Mouse (Mus musculus) urinary bladder, postnatal 36 days (tissue): ENCODE results near the gene Cables2.

Experiments
- DNase-seq, 2 experiments: peaks; one replicate each; pipeline ENCODE4 v3.0.0; 2022; ENCODE audit warnings: low spot score in 2 of 2, mixed read lengths in 1 of 2

Cables2 gene

DNA sequence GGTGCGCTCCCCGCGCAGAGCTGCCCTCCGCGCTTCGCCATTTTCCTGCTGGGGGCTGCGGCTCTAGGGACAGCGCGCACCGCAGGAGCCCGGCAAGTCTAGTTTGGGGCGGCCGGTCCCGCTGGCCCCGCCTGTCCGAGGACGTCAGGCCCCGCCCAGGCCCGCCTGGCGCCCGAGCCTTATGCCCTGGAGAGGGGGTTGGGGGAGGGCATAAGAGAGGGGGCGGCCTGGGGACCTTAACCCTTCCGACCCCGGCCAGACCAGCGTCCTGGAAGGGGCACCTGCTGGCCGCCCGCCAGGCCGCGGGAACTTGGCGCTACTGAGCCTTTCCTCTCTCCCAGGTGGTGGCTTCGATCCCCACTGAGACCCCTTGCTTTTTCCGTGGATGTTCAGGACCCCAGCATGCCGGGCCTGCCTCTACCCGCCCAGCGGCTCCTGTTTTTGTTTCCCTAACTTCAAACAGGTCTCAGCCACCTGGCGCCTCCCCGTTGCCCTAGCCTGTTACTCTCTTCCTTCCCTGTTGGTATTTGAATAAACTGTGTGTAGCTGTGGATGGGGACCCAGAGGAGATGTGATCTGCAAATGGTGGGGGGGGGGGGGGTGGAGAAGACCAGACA lies 47.4 kb downstream of the Cables2 start, which contains the start of gene Lama5:
Gene Lama5, minus strand, starts transcription at position 98 of the 617 bp plus-strand sequence.
- peak; percentile 75 to 80 for DNase-seq

DNA sequence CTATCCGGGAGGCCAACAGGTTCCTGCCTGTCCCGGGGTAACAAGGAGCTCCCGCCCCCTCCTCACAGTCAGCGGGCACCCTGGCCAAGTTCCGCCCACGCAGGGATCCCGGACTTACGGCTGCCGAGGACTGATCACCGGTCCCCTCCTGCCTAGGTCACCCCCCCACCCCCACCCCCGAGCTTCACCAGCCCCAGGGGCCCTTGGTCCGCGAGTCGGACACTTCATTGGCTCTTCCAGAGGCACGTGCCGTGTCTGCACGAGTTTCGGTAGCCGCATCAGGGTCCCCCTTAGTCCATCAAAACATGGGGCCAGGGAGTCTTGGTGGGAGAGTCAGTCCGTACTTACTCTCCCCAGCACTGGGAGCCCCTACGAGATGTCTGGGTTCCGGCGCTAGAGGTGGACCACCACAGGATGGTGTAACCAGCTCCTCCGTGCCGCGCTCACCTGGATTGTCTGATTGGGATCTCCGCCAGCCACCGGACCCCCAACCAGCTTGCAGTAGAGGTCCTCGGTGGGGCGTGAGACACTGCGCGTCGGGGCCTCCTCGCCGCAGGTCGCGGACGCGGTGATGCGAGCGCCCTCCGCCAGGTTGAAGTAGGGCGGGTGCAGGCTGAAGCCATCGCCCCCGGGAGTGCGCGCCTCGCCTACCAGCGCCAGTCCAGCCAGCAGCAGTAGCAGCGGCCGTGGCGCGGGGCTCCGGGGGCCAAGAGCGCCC lies 48.1 kb downstream of the Cables2 start:
- no peak for DNase-seq

DNA sequence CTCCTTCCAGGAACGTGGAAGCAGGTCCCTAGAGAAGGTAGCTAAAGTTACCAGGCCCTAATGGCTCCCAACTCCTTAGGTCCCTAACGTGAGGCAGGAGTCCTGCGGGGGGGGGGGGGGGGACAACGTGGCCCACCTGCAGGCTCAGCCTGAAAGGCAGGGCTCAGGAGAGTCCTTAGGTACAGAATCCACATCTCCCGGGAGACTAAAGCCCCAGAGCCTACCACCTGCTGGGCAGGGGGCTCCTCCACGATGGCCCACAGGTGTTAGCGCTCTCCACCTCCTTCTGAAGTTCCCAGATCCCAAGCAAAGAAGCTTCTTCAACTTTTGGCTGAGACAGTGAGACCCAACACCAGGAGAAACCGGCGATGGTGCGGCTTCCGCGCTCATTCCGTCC lies 48.7 kb downstream of the Cables2 start:
- no peak for DNase-seq

DNA sequence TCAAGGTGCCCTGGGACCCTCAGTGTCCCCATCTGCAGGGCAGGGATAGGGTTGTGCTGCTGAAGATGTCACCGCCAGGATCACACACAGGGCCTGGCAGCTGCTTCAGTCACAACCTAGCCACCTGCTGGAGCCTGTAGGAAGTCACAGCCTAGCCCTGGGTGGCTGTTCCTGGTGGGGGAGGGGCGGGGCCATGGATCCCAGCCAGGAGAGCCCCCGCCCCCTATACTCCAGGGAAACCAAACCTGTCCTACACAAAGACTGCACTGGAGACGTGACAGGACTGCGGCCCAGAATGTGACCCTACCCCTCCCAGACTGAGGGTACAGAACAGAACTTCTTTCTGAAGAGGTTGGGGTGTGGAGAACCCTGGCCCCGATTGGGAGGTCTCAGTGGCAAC lies 51.0 kb downstream of the Cables2 start:
- no peak for DNase-seq

DNA sequence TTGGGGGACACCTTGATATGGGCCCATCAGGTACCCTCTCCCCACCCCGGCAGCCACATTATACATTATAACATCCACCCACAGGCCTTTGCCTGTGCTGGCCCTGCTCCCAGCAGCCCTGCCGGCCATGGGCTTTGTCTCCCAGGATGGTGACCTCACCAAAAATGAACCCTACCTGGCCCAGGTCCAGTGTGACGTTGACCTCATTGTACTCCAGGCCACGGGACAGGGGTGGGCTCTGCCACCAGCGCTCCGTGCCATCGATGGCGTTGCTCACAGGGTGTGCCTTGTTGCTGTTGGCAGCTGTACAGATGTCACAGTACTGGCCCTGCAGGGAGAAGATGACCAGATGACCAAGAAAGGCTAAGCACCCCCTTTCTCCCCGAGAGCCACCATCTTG lies 52.2 kb downstream of the Cables2 start:
- no peak for DNase-seq

DNA sequence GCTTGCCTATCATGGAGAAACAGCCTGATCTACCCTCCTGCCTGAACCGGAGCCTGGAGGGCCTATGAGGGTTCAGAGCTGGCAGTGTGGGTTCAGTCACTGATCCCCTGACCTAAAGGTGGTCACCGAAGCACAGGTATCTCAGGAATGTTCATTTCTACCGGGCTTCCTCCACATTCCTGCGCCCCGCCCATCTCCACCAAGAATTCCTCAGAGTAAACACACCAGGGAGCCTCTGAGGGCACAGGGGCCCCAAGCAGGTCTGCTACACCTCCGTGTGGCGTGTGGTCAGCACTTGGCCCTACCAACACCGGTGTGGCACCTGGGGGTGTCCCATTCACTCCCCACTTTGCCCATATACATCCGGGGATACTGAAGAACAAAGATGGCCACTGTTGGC lies 53.1 kb downstream of the Cables2 start:
- DNase-seq: no peak

DNA sequence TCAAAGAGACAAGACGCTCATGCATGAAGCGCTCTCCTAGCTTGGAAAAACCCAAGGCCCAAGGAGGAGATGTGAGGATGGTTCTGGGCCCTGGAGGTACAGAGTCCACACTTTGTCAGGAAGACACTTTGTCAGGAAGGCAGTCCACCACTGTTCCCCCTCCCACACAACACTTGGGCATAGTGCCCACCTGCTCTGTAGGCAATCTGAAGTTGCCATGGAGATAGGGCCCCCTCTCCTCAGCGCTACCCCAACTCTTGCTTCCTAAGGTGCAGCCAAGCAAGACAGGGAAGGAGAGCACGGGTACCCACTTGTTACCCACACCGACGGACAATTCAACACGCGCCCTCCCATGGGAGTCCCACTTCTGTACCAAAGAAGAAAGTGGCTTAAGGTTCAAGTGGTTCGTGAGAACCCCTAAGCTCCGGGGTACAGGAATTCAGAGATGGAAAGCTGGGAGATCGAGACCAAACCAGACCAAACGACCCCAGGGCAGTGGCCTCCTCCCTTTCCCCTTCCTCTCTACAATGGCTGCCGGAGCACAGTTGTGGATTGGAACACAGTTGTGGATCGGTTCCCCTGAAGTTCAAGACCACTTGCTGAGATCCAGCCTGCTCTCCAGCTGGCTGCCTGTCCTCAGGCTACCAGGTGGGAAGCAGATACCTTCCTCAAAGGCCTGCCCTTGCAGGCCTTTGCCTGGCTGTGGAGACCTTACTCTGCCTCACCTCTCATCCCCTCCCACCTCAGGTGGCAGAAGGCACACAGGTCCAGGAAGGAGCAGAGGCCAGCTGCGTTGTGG lies 54.0 kb downstream of the Cables2 start:
- DNase-seq: no peak

DNA sequence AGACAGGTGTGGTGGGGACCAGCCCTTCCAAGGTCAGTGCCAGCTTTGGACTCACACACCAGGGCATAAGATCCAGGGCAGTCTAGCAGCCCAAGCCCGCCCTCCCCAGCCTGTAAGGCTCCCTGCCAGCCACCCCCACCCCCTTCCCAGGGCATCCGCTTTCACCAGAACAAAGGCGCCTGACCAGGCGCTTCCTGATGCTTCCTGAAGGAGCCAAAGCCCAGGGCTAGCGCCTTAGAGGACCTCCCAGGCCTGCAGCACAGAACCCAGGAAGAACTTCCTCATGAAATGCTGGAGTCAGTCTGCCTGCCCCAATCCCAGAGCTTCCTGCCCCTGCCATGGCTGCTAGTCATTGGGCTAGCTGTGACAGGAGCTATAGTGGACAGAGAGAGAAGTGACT lies 54.6 kb downstream of the Cables2 start:
- no peak for DNase-seq

DNA sequence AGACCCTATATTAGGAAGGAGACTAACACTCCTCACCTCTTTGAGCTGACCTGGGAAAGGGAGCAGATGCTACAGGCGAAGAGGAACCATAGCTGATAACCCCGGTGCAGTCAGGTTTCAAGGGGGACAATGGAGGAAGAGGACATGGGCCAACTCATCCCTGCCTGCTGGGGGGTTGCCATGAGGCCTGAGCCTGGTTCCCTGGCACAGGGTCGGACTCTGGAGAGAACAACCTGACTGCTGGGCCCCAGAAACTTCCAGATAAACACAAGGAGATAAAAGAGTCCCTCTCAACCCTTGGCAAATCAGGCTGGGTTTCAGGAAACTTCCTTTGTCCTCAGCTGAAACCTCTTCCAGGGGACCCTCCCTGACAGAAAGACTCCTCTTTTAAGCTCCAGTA lies 55.1 kb downstream of the Cables2 start:
- DNase-seq: no peak

DNA sequence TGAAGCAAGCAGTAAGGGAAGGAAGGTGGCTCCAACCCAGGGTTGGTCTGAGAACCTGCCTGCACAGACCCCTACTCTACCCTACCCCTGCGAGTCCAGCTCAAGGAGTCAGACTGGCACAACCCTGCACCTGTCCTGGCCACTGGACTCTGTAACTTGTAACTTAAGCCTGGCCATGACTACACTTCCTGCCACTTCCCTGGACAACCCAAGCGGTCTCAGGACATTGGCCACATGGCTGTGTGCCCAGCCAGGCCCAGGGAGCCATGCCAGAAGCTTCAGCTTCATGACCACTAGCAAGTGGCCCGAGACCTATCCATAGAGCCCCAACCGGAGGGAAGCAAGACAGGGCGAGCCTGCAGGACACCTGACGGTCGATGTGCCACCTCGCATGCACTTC lies 55.7 kb downstream of the Cables2 start:
- DNase-seq: peak in 1 of 2 experiments; percentile 72

DNA sequence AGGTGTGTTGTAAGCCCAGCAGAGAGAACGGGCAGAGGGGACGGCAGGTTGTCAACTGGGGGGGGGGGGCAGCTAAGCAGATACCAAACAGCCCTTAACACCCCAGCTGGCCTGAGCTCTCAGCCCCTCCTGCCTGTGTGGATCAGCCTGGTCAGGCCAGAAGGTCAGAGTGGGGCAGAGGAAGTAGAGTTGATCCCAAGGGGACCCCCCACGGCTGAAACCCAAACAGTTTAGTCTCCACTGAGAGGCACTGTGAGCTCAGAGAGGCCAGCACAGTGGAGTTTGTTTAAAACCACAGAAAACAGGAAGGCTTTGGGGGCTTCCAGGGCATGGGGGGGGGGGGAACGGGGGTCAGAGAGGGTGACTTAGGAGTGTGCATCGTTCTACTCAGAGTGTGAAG lies 56.4 kb downstream of the Cables2 start:
- DNase-seq: no peak

DNA sequence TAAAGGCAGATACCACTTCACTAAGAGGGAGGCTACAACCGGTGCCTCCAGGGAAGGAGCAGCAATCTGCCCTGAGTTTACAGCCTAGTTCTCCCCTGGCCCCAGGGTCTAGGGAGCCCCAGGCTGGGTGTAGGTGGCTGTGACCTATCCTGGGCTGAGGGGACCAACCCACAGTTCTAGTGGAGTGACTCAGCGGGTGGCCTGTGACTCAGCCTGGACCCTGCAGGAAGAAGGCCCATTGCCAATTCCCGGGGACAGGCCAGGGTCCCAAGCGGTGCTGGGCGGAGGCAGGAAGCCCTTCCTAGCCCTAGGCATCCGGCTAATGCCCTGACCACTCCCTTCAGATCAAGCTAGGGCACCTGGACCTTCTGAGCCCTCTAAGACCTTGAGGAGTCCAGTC lies 57.3 kb downstream of the Cables2 start:
- DNase-seq: peak in 1 of 2 experiments; percentile 61

DNA sequence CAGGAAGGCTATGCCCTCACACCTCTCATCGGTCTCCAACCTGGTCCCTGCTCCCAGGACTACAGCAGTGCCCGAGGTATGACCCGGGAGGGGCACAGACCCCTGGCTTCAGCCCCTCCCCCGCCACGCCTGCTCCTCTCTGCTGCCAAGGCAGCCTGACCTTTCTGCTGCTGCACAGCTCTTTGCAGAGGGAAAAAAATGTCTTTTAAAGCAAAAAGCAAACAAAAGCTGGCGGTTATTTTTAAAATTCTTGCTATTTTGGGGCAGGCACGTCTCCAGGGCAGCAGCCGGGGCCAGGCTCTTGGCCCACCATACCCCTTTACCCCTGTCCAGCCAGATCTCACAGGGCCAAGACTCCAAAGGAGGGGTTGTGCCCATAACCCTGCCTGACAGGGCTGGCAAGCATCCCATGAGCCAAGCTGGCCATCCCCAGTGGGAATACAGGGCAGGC lies 58.3 kb downstream of the Cables2 start:
- DNase-seq: no peak

DNA sequence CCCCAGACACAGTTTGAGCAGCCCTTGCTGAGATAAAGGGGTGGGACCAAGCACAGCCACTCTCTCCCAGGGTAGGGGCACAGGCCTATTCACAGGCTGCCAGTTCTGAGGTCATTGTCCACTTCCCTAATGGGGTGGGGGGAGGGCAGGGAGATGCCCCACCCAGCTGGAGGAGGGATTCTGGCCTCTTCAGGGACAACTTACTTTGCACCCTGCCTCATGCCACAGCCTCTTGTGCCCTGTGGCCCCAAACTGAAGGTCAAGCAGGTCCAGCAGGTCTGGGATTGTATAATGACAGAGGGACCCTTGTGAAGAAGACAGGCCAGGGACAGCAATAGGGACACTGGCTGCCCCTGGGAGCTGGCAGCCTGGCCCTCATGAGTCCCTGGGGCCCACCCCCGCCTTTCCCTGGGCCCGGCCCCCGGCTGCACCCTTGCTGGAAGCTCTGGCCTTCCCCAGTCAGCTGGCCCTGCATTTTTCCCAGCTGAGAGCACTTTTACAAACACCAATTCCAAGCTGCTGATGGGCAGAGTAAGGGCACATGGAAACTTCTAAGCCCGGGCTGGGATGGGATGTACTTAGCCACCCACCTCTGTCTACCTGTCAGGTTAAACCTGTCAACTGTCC lies 58.8 kb downstream of the Cables2 start:
- no peak for DNase-seq

DNA sequence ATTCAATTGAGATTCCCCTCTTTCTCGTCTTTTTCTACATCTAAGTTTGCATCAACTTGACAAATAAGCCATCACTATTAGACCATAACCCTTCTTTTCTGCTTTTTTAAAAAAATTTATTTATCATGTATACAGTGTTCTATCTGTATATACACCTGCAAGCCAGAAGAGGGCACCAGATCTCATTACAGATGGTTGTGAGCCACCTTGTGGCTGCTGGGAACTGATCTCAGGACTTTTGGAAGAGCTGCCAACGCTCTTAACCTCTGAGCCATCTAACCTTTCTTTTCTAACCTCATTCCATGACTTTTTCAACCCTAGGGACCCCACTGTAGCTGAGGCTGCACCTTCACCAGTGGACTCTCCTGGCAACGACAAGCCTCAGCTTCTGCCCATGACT lies 61.0 kb downstream of the Cables2 start:
- no peak for DNase-seq

DNA sequence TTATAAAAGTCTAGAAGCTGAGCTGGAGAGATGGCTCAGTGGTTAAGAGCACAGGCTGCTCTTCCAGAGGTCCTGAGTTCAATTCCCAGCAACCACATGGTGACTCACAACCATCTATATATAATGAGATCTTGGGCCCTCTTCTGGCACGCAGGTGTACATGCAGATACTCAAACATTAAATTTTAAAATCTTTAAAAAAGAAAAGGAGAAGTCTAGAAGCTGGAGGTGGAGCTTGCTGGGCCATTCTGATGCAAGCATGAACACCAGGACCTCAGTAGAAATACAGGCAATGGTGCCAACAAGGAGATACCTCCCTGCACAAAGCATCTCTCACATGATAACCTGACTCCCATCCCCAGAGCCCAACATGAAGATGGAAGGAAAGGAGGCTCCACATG lies 64.3 kb downstream of the Cables2 start:
- no peak for DNase-seq
